Mouse (Mus musculus): Measurements from ENCODE around the gene Sh3pxd2b.

GRCm38 (mm10) chr11:32425043-32425658, 77.5 kb downstream of the Sh3pxd2b start:
- no peak for TF ChIP-seq CTCF (IDR thresholded peaks at IDR 0.05; ENCODE audit: low read depth, low read length)
- TF ChIP-seq EP300 (IDR thresholded peaks at IDR 0.05; ENCODE audit: insufficient read depth, low read depth, low read length) = no peak

Measured in ES-Bruce4 (cell line).